Mouse (Mus musculus) spleen, adult 2 months (tissue): ENCODE results near the gene Trcg1.

Source experiments
- CTCF ChIP-seq: fragments of 200-500 bp; IDR thresholded peaks from 2 replicates; pipeline ENCODE4 v1.5.1; 2011; ENCODE audit warnings: mild to moderate bottlenecking, inconsistent platforms; ENCODE audit not compliant: insufficient read depth, insufficient read length, insufficient replicate concordance; ENCODE audit errors: extremely low read depth
- POLR2A ChIP-seq: fragments of 200-500 bp; IDR thresholded peaks from 2 replicates; pipeline ENCODE4 v1.6.1; 2011; ENCODE audit warnings: low read depth, low read length, inconsistent platforms

DNA sequence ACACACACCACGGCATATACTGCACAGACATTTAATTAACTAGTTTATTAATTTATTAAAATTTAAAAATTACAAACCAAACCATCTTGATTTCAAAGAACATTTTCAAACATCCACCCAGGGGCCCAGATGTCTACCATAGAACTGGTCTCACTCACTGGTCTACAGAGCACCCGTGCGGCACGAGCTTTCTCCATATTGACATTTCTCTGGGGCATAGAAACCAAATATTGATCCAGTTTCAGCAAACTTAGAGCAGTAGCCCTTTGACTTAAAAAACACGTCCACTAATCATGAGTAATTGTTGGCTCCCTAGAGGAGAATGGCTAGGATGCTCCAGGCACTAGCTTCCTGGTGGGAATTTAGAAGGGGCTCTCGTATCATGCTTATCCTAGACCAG is 50.8 kb downstream of the Trcg1 start:
- TF ChIP-seq CTCF = no peak
- TF ChIP-seq POLR2A = no peak
